Mouse (Mus musculus) heart, adult 8-10 months (tissue): ENCODE measurements around the gene 4930558K02Rik. TPM values are rescaled to one million over a fixed set of nuclear protein-coding genes. Genes with fewer than 3 reads are reported as not detected.

Experiments
- DNase-seq: peaks from one replicate; pipeline ENCODE4 v3.0.0; 2022; ENCODE audit warnings: low spot score
- total RNA-seq, 4 experiments: library from RNA; stranded (reverse); gene quantifications; 2 replicates each; pipeline ENCODE4 v1.2.4; 2022

4930558K02Rik gene
- total RNA-seq, result not detected

DNA sequence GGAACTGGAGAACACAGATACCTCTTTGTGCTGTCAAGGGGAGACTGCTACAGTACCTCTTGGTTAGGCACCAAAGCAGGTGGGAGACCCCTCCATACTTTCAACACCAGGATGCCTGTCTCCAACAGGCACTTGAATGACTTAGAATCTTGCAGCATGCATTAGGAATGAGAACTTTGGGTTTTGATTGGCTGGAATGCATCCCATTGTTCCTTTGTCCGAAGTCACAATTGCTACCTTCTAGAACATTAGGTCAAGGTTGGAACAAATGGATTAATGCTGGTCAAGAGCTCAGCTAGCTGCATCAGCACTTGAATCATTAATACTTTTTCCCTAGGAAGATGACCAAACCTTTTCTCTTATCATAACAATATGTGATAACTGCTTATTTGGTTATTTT, at the start of gene 4930558K02Rik:
Gene 4930558K02Rik, minus strand, starts transcription at position 101 of the 400 bp plus-strand sequence.
- DNase-seq, result no peak

- no peak for DNase-seq
Measured at GRCm38 (mm10) chr1:162023681-162024270, 44.3 kb upstream of the 4930558K02Rik start.

DNA sequence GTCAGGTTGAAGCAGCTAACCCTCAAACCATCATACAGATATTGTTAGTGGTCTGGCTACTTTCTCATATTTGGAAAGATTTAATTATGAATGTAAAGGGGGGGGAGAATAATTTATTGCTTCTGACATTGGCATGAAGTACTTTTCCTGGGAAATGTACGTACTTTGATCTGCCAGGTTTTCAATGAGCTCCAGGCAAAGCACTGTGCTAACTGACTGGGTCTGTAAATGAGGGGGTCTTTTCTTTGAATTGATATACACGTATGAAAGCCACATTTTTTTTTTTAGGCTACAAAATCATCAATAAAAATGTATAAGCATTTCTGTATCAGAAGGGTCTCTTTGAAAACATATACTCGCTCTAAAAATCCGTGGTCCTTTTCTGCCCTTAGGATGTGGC, 41.3 kb upstream of the 4930558K02Rik start:
- no peak for DNase-seq

GRCm38 (mm10) chr1:162020303-162020731, 40.9 kb upstream of the 4930558K02Rik start:
- DNase-seq, result no peak

- no peak for DNase-seq
Measured at GRCm38 (mm10) chr1:162018601-162018977, 39.2 kb upstream of the 4930558K02Rik start.

- no peak for DNase-seq
Measured at GRCm38 (mm10) chr1:162017975-162018600, 38.7 kb upstream of the 4930558K02Rik start.

- DNase-seq, result no peak
Measured at GRCm38 (mm10) chr1:162016982-162017381, 37.5 kb upstream of the 4930558K02Rik start.

DNA sequence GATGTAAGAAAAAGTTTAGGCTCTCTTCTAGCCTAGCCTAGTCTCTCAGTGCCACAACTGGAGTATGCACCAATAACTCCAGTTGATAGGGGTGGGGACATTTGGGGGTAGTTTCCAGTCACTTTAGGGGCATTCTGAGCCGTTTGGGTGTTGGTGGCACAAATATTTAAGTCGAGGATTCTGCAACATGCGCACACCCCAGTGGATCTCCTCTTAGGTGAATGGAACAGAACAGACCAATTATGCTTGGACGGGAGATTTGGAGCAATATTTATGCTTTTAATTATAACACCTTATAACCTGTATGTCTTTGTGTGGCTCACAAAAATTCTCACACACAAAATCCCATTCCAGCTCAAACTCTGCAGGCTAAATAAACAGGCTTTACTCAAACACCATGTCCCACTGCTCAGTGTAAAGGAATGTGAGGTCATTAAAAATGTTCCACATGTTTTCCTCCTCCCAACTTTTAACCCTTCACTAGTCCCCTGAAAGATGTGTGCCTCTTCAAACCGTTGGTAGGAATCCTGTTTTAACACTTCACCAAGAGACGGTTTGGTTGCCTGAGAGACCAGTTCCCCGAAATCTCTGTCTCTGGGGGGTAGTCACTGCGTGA, 35.9 kb upstream of the 4930558K02Rik start:
- no peak for DNase-seq

- DNase-seq, result no peak
Measured at GRCm38 (mm10) chr1:162013561-162013960, 34.1 kb upstream of the 4930558K02Rik start.

DNA sequence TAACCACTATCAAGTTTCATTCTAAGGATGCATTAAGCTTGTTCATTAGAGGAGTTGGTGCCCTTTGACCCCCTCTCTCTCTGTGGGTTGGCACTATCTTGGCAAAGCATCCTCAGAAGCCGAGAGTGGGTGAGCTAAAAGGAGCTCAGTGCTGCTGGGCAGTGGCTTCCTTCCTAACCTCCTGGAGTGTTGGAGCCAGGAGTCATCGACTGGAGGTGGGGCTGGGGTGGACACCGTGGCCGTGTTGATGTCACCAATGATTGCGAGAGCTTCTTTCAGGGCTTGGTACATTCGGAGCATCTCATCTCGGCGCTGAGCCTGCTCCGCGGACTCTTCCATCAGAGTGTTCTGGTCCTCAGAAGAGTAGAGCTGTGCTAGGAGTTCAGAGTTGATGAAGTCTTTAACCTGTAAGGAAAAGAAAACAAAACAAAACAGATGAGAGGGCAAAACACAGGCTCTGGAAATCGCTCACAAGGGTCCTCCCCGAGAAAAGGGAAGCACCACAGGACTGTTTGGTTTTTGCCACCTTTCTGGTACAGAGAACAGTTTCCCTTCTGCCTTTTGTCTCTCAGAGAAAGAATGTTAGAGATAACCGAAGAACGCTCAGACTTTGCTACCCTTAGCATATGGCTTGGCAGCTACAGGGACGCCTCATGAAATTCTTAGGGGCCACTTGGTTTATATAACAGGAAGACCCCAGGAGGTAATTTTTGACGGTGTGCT, 32.2 kb upstream of the 4930558K02Rik start:
- no peak for DNase-seq

- DNase-seq, result no peak
Measured at GRCm38 (mm10) chr1:162009086-162009485, 29.6 kb upstream of the 4930558K02Rik start.

GRCm38 (mm10) chr1:162008631-162009067, 29.2 kb upstream of the 4930558K02Rik start:
- no peak for DNase-seq

- no peak for DNase-seq
Measured at GRCm38 (mm10) chr1:162008208-162008607, 28.8 kb upstream of the 4930558K02Rik start.

- DNase-seq, result no peak
Measured at GRCm38 (mm10) chr1:162006109-162006508, 26.7 kb upstream of the 4930558K02Rik start.

DNA sequence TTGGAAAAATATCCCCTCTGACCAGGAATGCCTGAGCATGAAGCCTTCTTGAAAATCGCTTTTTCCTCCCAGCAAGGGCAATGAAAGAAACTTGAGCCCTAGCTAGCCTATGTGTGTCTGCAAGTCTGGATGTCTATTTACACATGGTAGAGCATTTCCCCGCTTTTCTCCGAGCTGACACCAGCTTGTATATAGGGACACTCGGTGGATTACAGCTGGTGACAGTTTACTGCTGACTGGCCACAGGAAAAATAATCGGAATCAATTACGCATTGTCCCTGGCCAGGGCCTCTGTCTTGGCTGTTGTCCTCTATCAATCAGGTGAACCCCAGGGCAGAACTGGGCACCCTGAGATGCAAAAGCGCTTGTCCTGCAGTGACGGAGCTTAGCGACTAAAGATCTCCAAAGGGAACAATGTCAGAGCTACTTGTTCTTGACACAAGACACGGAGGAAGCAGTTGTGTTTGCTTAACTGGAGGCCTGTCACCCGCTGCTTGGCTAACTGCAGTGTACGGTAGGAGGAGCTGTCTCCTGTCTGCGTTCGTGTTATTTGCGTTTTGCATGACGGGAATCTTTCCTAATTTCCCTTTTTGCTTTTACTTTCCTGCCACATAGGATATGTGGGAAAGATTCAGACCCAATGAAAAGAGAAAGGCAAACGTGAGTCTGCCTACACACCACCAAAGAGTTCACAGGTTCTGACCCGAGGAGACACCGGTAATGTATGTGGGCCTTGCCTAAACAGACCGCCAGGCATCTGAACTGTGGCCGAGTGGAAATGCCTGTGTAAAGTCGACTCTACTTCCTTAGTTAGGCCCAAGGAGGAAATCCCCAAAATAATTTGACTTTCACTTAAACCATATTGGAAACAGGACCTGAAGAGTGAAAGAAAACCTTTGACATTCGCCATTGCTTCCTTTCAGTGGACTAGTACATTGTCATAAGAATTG, 25.7 kb upstream of the 4930558K02Rik start:
- peak; percentile 66 for DNase-seq

GRCm38 (mm10) chr1:162004518-162004780, 25.0 kb upstream of the 4930558K02Rik start:
- no peak for DNase-seq

GRCm38 (mm10) chr1:162003729-162004517, 24.5 kb upstream of the 4930558K02Rik start:
- DNase-seq, result peak; percentile 8

DNA sequence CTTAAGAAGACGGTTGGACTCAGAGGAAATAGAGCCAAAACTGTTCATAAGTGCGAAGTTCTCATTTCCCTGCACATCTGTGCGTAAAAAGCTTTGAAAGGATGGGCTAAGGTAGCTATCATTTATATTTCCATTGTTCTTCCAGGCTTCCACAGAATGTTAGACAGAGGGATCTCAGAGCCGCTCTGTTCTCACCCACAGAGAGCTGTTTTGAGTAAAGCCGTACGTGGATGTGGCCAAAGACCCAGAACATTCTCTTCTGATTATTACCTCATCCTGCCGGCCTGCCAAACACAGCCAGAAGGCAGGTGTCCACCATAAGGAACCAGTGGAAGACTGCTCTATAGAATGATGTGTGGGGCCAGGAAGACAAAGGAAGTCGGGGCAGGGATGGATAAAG, 21.9 kb upstream of the 4930558K02Rik start:
- DNase-seq, result peak; percentile 40

DNA sequence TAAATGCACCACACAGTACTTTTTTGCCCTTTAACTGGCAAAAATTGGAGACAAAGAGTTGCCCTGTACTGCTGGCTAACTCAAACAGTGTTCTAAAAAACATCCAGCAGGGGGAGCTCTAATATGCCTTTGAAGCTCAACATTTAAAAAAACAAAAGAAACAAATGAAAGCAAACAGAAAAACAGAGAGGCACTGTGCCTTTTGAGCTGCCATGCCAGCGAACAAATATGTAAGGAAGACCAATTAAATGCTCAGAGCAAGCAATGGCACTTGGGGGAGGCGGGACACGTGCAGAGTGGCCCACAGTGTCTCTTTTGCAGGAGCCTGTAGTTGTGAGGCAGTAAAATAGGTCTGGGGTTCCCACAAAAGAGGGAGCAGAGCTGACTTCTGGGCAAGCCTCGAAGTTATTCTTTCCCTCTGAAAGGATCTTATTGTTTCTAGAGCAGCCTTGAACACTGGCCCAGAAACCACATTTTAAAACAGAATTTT, 20.5 kb upstream of the 4930558K02Rik start:
- peak; percentile 83 for DNase-seq

GRCm38 (mm10) chr1:161999338-161999737, 19.9 kb upstream of the 4930558K02Rik start:
- DNase-seq, result no peak
